Mouse (Mus musculus) midbrain, postnatal 0 days (tissue): Measurements from ENCODE around the gene Has3. TPM values are rescaled to one million over a fixed set of nuclear protein-coding genes. Genes with fewer than 3 reads are reported as not detected.
"Not testable (repeated sequence)": the region's sequence is repeated elsewhere in the genome, so short reads cannot be mapped to it uniquely, and the experiment has no call there.

Experiments
- ATAC-seq: fragments of 200-750 bp; cut with Nextera tagmentation; 2 replicates; pipeline ENCODE4 v1.8.0; 2017; ENCODE audit warnings: moderate number of reproducible peaks, mild to moderate bottlenecking, moderate TSS enrichment, moderate library complexity; ENCODE audit not compliant: low FRiP score
- DNase-seq: peaks from one replicate; pipeline ENCODE4 v3.0.0-alpha.2; 2015; ENCODE audit warnings: low spot score
- H3K27ac ChIP-seq: fragments of 300-500 bp; sonication (generic); 2 replicates; pipeline ENCODE4 v1.5.1; 2014; ENCODE audit warnings: low read depth, mild to moderate bottlenecking, low read length, mixed read lengths
- H3K27me3 ChIP-seq: fragments of 300-500 bp; sonication (generic); 2 replicates; pipeline ENCODE4 v1.6.1; 2014; ENCODE audit warnings: low read length, control low read depth, mixed read lengths; ENCODE audit not compliant: insufficient read depth
- H3K36me3 ChIP-seq: fragments of 300-500 bp; sonication (generic); 2 replicates; pipeline ENCODE4 v1.6.1; 2014; ENCODE audit warnings: low read length, control low read depth, mixed read lengths; ENCODE audit not compliant: insufficient read depth
- H3K4me1 ChIP-seq: fragments of 300-500 bp; sonication (generic); 2 replicates; pipeline ENCODE4 v1.6.1; 2014; ENCODE audit warnings: mild to moderate bottlenecking, control low read depth, antibody characterized with exemption, low read length, mixed read lengths; ENCODE audit not compliant: insufficient read depth
- H3K4me2 ChIP-seq: fragments of 300-500 bp; sonication (generic); 2 replicates; pipeline ENCODE4 v1.6.1; 2014; ENCODE audit warnings: low read depth, mild to moderate bottlenecking, low read length, mixed read lengths; ENCODE audit not compliant: poor library complexity, severe bottlenecking
- H3K4me3 ChIP-seq: fragments of 300-500 bp; sonication (generic); 2 replicates; pipeline ENCODE4 v1.5.1; 2014; ENCODE audit warnings: low read depth, mild to moderate bottlenecking, low read length, moderate library complexity
- H3K9ac ChIP-seq: fragments of 300-500 bp; sonication (generic); replicated peaks from 2 replicates; pipeline ENCODE4 v1.6.1; 2014; ENCODE audit warnings: mild to moderate bottlenecking, low read length, moderate library complexity, mixed read lengths; ENCODE audit not compliant: poor library complexity, severe bottlenecking
- H3K9me3 ChIP-seq: fragments of 300-500 bp; sonication (generic); 2 replicates; pipeline ENCODE4 v1.6.1; 2016; ENCODE audit warnings: low read length, control low read depth
- CTCF ChIP-seq: IDR thresholded peaks from 2 replicates; pipeline ENCODE4 v1.5.1; 2016; ENCODE audit warnings: antibody characterized with exemption, mild to moderate bottlenecking
- WGBS: fragments of 180-500 bp; shearing (Covaris S2); extraction: QIAGEN DNeasy Blood & Tissue Kit; methylation state at CpG from one replicate; pipeline ENCODE4 v1.1.7; 2014; 5-methylcytosine and 5-hydroxymethylcytosine counted together
- polyA plus RNA-seq: library from polyadenylated mRNA; unstranded; fragments of >200 nt; fragmentation: Nextera tagmentation; extraction: Ambion mirVana; gene quantifications from 2 replicates; pipeline ENCODE4 v1.2.1, GENCODE M21; 2015
- total RNA-seq: library from RNA; depleted of rRNA; stranded (reverse); fragments of >200 nt; gene quantifications from 2 replicates; pipeline ENCODE4 v1.2.3, GENCODE M21; 2014

Has3 gene
- total and polyA plus RNA-seq, 2 experiments from 2014 or later: 0.89 to 20.2 TPM

GRCm38 (mm10) chr8:106880121-106880707, 10.2 kb downstream of the Has3 start:
- no peaks in the 10 kb centered on the region for H3K9me3 ChIP-seq
- no peaks in the 10 kb centered on the region for H3K27me3 ChIP-seq
- WGBS: 84% methylated on average over 8 of the region's 8 CpGs
- no peak overlapping the region for H3K4me2 ChIP-seq
- no peak overlapping the region for H3K27ac ChIP-seq
- DNase-seq (no peak), ATAC-seq (no peak)
- no peaks in the 10 kb centered on the region for H3K4me1 ChIP-seq
- H3K9ac ChIP-seq: no peak overlapping the region
- H3K36me3 ChIP-seq: peaks cover 40% of the 10 kb centered on the region
- no peak overlapping the region for H3K4me3 ChIP-seq
- TF ChIP-seq CTCF: no peak

GRCm38 (mm10) chr8:106884094-106884493, 14.1 kb downstream of the Has3 start:
- peaks cover 32% of the 10 kb centered on the region for H3K36me3 ChIP-seq
- 90% methylated on average over 11 of the region's 11 CpGs for WGBS
- not testable (repeated sequence) for H3K9ac ChIP-seq, H3K4me2 ChIP-seq, H3K4me1 ChIP-seq, ATAC-seq, H3K27me3 ChIP-seq, H3K9me3 ChIP-seq, H3K27ac ChIP-seq, H3K4me3 ChIP-seq, DNase-seq

- H3K4me3 ChIP-seq, H3K9me3 ChIP-seq, DNase-seq, ATAC-seq, H3K27me3 ChIP-seq, H3K4me1 ChIP-seq, H3K27ac ChIP-seq, H3K9ac ChIP-seq, H3K4me2 ChIP-seq: not testable (repeated sequence)
- 97% methylated on average over 4 of the region's 4 CpGs for WGBS
- H3K36me3 ChIP-seq: peaks cover 32% of the 10 kb centered on the region
Observed at GRCm38 (mm10) chr8:106884826-106885400, 14.9 kb downstream of the Has3 start.

GRCm38 (mm10) chr8:106887336-106888189, 17.5 kb downstream of the Has3 start:
- peak; percentile 93 for DNase-seq
- no peaks in the 10 kb centered on the region; the same call in 1 of the 2 replicates for H3K4me1 ChIP-seq
- peaks cover 22% of the 10 kb centered on the region; the same call in 1 of the 2 replicates for H3K36me3 ChIP-seq
- WGBS: 48% methylated on average over 5 of the region's 5 CpGs
- peak; percentile 75 for ATAC-seq
- no peaks in the 10 kb centered on the region for H3K27me3 ChIP-seq
- no peak overlapping the region for H3K27ac ChIP-seq
- H3K4me3 ChIP-seq: no peak overlapping the region
- H3K4me2 ChIP-seq: no peak overlapping the region
- no peak overlapping the region for H3K9ac ChIP-seq
- peak; percentile 96 for TF ChIP-seq CTCF
- H3K9me3 ChIP-seq: no peaks in the 10 kb centered on the region

GRCm38 (mm10) chr8:106888803-106889202, 18.8 kb downstream of the Has3 start:
- H3K4me3 ChIP-seq: no peak overlapping the region
- TF ChIP-seq CTCF: no peak
- ATAC-seq (no peak), DNase-seq (no peak)
- H3K36me3 ChIP-seq: peaks cover 14% of the 10 kb centered on the region; the same call in 1 of the 2 replicates
- no peak overlapping the region for H3K4me2 ChIP-seq
- H3K27me3 ChIP-seq: no peaks in the 10 kb centered on the region
- H3K27ac ChIP-seq: no peak overlapping the region
- H3K4me1 ChIP-seq: no peaks in the 10 kb centered on the region; the same call in 1 of the 2 replicates
- H3K9me3 ChIP-seq: no peaks in the 10 kb centered on the region
- 86% methylated on average over 3 of the region's 3 CpGs for WGBS
- H3K9ac ChIP-seq: no peak overlapping the region
